Mouse (Mus musculus): ENCODE results near the gene Npepl1.

Npepl1 gene

GRCm38 (mm10) chr2:174103527-174103926 lies 6.6 kb upstream of the Npepl1 start:
- in situ Hi-C loops (cut with MboI, MseI), result no loop called here

GRCm38 (mm10) chr2:174107375-174107774 lies 2.8 kb upstream of the Npepl1 start:
- in situ Hi-C loops (cut with MboI, MseI), result no loop called here

- in situ Hi-C loops (cut with MboI, MseI), result no loop called here
These were observed 817 bp downstream of the Npepl1 start for GRCm38 (mm10) chr2:174110783-174111549.

GRCm38 (mm10) chr2:174112931-174113330 lies 2.8 kb downstream of the Npepl1 start:
- in situ Hi-C loops (cut with MboI, MseI), result no loop called here

GRCm38 (mm10) chr2:174114148-174114864 lies 4.2 kb downstream of the Npepl1 start:
- in situ Hi-C loops (cut with MboI, MseI), result no loop called here

- in situ Hi-C loops (cut with MboI, MseI), result no loop called here
These were observed 6.8 kb downstream of the Npepl1 start for GRCm38 (mm10) chr2:174116929-174117328.

GRCm38 (mm10) chr2:174118141-174118540 lies 8.0 kb downstream of the Npepl1 start:
- in situ Hi-C loops (cut with MboI, MseI), result no loop called here

- in situ Hi-C loops (cut with MboI, MseI), result no loop called here
These were observed 9.1 kb downstream of the Npepl1 start for GRCm38 (mm10) chr2:174119259-174119658.

- in situ Hi-C loops (cut with MboI, MseI), result no loop called here
These were observed 10.5 kb downstream of the Npepl1 start for GRCm38 (mm10) chr2:174120631-174121030.

- in situ Hi-C loops (cut with MboI, MseI), result no loop called here
These were observed 11.3 kb downstream of the Npepl1 start for GRCm38 (mm10) chr2:174121411-174121947.

GRCm38 (mm10) chr2:174122331-174122730 lies 12.2 kb downstream of the Npepl1 start:
- in situ Hi-C loops (cut with MboI, MseI), result no loop called here

GRCm38 (mm10) chr2:174123731-174124130 lies 13.6 kb downstream of the Npepl1 start:
- in situ Hi-C loops (cut with MboI, MseI), result no loop called here

- in situ Hi-C loops (cut with MboI, MseI), result no loop called here
These were observed 16.6 kb downstream of the Npepl1 start for GRCm38 (mm10) chr2:174126522-174127375.

GRCm38 (mm10) chr2:174127376-174127713 lies 17.2 kb downstream of the Npepl1 start:
- in situ Hi-C loops (cut with MboI, MseI), result no loop called here

- in situ Hi-C loops (cut with MboI, MseI), result no loop called here
These were observed 18.8 kb downstream of the Npepl1 start for GRCm38 (mm10) chr2:174128926-174129325.

GRCm38 (mm10) chr2:174130468-174131097 lies 20.4 kb downstream of the Npepl1 start:
- in situ Hi-C loops (cut with MboI, MseI), result no loop called here

- in situ Hi-C loops (cut with MboI, MseI), result no loop called here
These were observed 22.3 kb downstream of the Npepl1 start for GRCm38 (mm10) chr2:174132413-174132969.

GRCm38 (mm10) chr2:174159035-174159434 lies 48.9 kb downstream of the Npepl1 start:
- in situ Hi-C loops (cut with MboI, MseI), result no loop called here

- in situ Hi-C loops (cut with MboI, MseI), result no loop called here
These were observed 50.3 kb downstream of the Npepl1 start for GRCm38 (mm10) chr2:174160461-174160860.

All from regulatory T cell (primary cell).